Mouse (Mus musculus) forebrain, embryonic 16.5 days (tissue): ENCODE measurements around the gene Chst11. TPM values are rescaled to one million over a fixed set of nuclear protein-coding genes. Genes with fewer than 3 reads are reported as not detected.

Experiments
- ATAC-seq: fragments of 200-750 bp; cut with Nextera tagmentation; 2 replicates; pipeline ENCODE4 v1.8.0; 2017; ENCODE audit warnings: mild to moderate bottlenecking, moderate library complexity
- H3K27ac ChIP-seq: fragments of 300-500 bp; sonication (generic); 2 replicates; pipeline ENCODE4 v1.5.1; 2014; ENCODE audit warnings: low read length, control low read depth
- H3K27me3 ChIP-seq: fragments of 300-500 bp; sonication (generic); replicated peaks from 2 replicates; pipeline ENCODE4 v1.6.1; 2014; ENCODE audit warnings: low read length; ENCODE audit not compliant: control insufficient read depth, insufficient read depth
- H3K36me3 ChIP-seq: fragments of 300-500 bp; sonication (generic); 2 replicates; pipeline ENCODE4 v1.6.1; 2014; ENCODE audit not compliant: control insufficient read depth, insufficient read depth
- H3K4me1 ChIP-seq: fragments of 300-500 bp; sonication (generic); replicated peaks from 2 replicates; pipeline ENCODE4 v1.6.1; 2014; ENCODE audit warnings: low read length; ENCODE audit not compliant: control insufficient read depth, insufficient read depth
- H3K4me2 ChIP-seq: fragments of 300-500 bp; sonication (generic); 2 replicates; pipeline ENCODE4 v1.6.1; 2014; ENCODE audit warnings: mild to moderate bottlenecking, low read length, control low read depth
- H3K4me3 ChIP-seq: fragments of 300-500 bp; sonication (generic); replicated peaks from 2 replicates; pipeline ENCODE4 v1.5.1; 2014; ENCODE audit warnings: mild to moderate bottlenecking, low read length, control low read depth
- H3K9ac ChIP-seq: fragments of 300-500 bp; sonication (generic); replicated peaks from 2 replicates; pipeline ENCODE4 v1.6.1; 2014; ENCODE audit warnings: low read depth, low read length, control low read depth
- H3K9me3 ChIP-seq: fragments of 300-500 bp; sonication (generic); 2 replicates; pipeline ENCODE4 v1.6.1; 2016; ENCODE audit warnings: low read length; ENCODE audit not compliant: control insufficient read depth
- WGBS: fragments of 180-500 bp; shearing (Covaris S2); extraction: QIAGEN DNeasy Blood & Tissue Kit; methylation state at CpG from one replicate; pipeline ENCODE4 v1.1.7; 2014; 5-methylcytosine and 5-hydroxymethylcytosine counted together
- polyA plus RNA-seq: library from polyadenylated mRNA; unstranded; fragments of >200 nt; fragmentation: Nextera tagmentation; extraction: Ambion mirVana; gene quantifications from 2 replicates; pipeline ENCODE4 v1.2.1, GENCODE M21; 2015

Gene Chst11
- polyA plus RNA-seq, 1 experiment from 2014 or later: 3.4 TPM

GRCm38 (mm10) chr10:83140258-83140936, 155.1 kb downstream of the Chst11 start:
- Histone ChIP-seq H3K4me2 (peak overlapping the region; percentile 8; the same call in 1 of the 2 replicates), H3K4me1 (peaks cover 18% of the 10 kb centered on the region; the same call in 1 of the 2 replicates), H3K9me3 (no peaks in the 10 kb centered on the region), H3K27ac (no peak overlapping the region; the same call in 1 of the 2 replicates), H3K36me3 (no peaks in the 10 kb centered on the region), H3K27me3 (no peaks in the 10 kb centered on the region), H3K9ac (no peak overlapping the region), H3K4me3 (no peak overlapping the region)
- peak; percentile 70 for ATAC-seq
- WGBS: 35% methylated on average over 16 of the region's 16 CpGs

- Histone ChIP-seq H3K4me2 (no peak overlapping the region), H3K36me3 (no peaks in the 10 kb centered on the region), H3K4me1 (peaks cover 24% of the 10 kb centered on the region), H3K9me3 (no peaks in the 10 kb centered on the region), H3K4me3 (no peak overlapping the region), H3K27me3 (no peaks in the 10 kb centered on the region), H3K9ac (no peak overlapping the region), H3K27ac (no peak overlapping the region)
- 92% methylated on average over 5 of the region's 5 CpGs for WGBS
- ATAC-seq: no peak
Observed at GRCm38 (mm10) chr10:83141434-83141833, 156.1 kb downstream of the Chst11 start.

- H3K27me3 ChIP-seq: no peaks in the 10 kb centered on the region
- no peaks in the 10 kb centered on the region for H3K9me3 ChIP-seq
- no peak overlapping the region for H3K9ac ChIP-seq
- H3K4me3 ChIP-seq: no peak overlapping the region
- 69% methylated on average over 10 of the region's 10 CpGs for WGBS
- ATAC-seq: peak; percentile 41; the same call in 1 of the 2 replicates
- peaks cover 22% of the 10 kb centered on the region for H3K4me1 ChIP-seq
- H3K4me2 ChIP-seq: no peak overlapping the region
- H3K27ac ChIP-seq: no peak overlapping the region
- H3K36me3 ChIP-seq: no peaks in the 10 kb centered on the region
Observed at GRCm38 (mm10) chr10:83143049-83143448, 157.8 kb downstream of the Chst11 start.

DNA sequence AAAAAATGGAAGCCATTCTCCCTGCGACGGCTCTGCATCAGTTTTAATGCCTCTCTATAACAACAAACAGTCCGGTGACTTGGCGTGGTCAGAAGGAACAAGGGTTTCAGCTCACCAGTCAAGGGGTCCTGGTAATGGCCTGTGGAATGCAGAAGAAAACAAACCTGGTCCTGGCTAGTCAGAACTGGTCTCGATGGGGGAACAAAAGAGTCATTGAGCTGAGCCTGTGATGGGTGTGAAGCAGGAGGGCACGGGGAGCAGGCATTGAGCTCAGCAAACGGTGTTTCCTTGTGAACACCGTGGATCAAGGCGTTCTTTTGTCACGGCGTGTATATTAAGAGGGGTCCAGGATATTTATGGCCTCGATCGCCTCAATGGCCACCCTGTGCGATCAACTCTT, 160.5 kb downstream of the Chst11 start:
- Histone ChIP-seq H3K27me3 (no peaks in the 10 kb centered on the region), H3K9me3 (no peaks in the 10 kb centered on the region), H3K4me2 (no peak overlapping the region), H3K4me3 (no peak overlapping the region), H3K4me1 (peaks cover 23% of the 10 kb centered on the region), H3K36me3 (no peaks in the 10 kb centered on the region), H3K27ac (no peak overlapping the region), H3K9ac (no peak overlapping the region)
- 14% methylated on average over 14 of the region's 14 CpGs for WGBS
- ATAC-seq: no peak

DNA sequence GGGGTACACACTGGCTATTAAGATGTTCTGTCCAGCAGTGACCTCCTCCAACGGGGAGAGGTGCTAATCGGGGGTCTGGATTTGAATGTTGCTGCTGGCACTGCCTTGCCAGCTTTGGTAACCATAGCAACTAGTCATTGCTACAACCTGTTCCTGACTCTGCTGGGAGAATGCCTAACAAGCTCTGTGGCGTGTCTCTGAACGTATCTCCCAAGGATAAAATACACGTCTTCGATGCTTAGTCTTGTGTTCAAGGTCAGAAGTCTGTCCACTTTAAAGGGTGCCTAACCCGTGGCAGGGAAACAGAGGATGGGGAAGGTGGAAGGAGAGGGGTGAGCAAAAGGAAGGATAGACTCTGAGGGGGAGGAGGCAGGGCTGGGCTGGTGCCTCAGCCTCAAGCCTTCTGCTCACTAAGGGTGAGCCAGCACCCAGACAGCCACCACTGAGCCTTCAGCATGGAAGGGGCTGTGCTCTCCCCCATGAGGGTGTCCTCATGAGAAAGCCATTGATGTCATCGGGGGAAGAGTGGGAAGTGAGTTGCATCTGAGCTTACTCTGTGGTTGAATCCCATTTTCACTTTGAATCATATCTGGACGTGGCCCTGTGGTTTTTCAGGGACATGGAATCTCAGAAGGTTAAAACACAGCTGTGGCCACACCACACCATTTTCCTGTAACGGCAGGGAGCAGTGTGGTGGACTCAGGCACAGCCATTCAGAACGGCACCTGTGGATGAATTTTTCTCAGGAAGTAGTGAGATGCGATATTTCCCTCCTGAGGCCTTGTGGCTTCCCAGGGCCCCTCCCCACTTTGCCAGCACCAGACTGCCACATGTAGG, 164.3 kb downstream of the Chst11 start:
- no peaks in the 10 kb centered on the region for H3K27me3 ChIP-seq
- H3K27ac ChIP-seq: no peak overlapping the region
- peaks cover 24% of the 10 kb centered on the region for H3K4me1 ChIP-seq
- H3K4me2 ChIP-seq: no peak overlapping the region
- peak; percentile 70 for ATAC-seq
- H3K36me3 ChIP-seq: no peaks in the 10 kb centered on the region
- H3K9me3 ChIP-seq: no peaks in the 10 kb centered on the region
- no peak overlapping the region for H3K9ac ChIP-seq
- WGBS: 54% methylated on average over 12 of the region's 12 CpGs
- H3K4me3 ChIP-seq: no peak overlapping the region

GRCm38 (mm10) chr10:83150587-83150986, 165.3 kb downstream of the Chst11 start:
- H3K27me3 ChIP-seq: no peaks in the 10 kb centered on the region
- WGBS: 75% methylated on average over 7 of the region's 7 CpGs
- H3K9ac ChIP-seq: no peak overlapping the region
- no peaks in the 10 kb centered on the region for H3K36me3 ChIP-seq
- H3K4me1 ChIP-seq: peaks cover 24% of the 10 kb centered on the region
- H3K9me3 ChIP-seq: no peaks in the 10 kb centered on the region
- ATAC-seq: peak; percentile 34; the same call in 1 of the 2 replicates
- H3K4me3 ChIP-seq: no peak overlapping the region
- H3K27ac ChIP-seq: no peak overlapping the region
- no peak overlapping the region for H3K4me2 ChIP-seq

GRCm38 (mm10) chr10:83151362-83151761, 166.1 kb downstream of the Chst11 start:
- no peaks in the 10 kb centered on the region for H3K36me3 ChIP-seq
- no peak overlapping the region for H3K27ac ChIP-seq
- H3K9me3 ChIP-seq: no peaks in the 10 kb centered on the region
- H3K9ac ChIP-seq: no peak overlapping the region
- no peak overlapping the region for H3K4me3 ChIP-seq
- WGBS: 58% methylated on average over 6 of the region's 6 CpGs
- H3K4me1 ChIP-seq: peaks cover 18% of the 10 kb centered on the region
- peak; percentile 18; the same call in 1 of the 2 replicates for ATAC-seq
- H3K27me3 ChIP-seq: no peaks in the 10 kb centered on the region
- no peak overlapping the region for H3K4me2 ChIP-seq

- Histone ChIP-seq H3K36me3 (no peaks in the 10 kb centered on the region), H3K9ac (no peak overlapping the region), H3K27ac (no peak overlapping the region), H3K27me3 (no peaks in the 10 kb centered on the region), H3K4me2 (no peak overlapping the region), H3K4me1 (peaks cover 18% of the 10 kb centered on the region), H3K9me3 (no peaks in the 10 kb centered on the region), H3K4me3 (no peak overlapping the region)
- WGBS: 73% methylated on average over 16 of the region's 16 CpGs
- no peak for ATAC-seq
Observed at GRCm38 (mm10) chr10:83151896-83152685, 166.8 kb downstream of the Chst11 start.

DNA sequence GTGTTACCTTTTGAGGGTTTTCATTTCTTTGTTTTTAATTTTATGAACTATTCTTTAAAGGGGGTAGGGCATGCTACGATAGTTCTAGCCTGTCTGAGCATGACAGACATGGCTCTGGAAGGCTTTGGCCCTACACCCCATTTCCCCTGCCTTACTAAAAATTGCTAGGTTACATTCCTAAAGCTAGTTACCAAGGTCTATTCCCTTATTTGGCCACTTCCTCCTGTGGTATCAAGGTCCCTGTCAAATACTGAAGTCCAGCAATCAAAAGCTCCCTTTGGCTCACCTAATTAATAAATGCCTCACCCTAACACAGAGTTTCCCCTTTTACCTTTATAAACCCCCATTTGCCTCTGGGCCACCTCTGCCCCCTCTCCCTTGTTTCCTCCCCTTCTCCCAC, 167.4 kb downstream of the Chst11 start:
- Histone ChIP-seq H3K4me3 (no peak overlapping the region), H3K27me3 (no peaks in the 10 kb centered on the region), H3K36me3 (no peaks in the 10 kb centered on the region), H3K4me2 (no peak overlapping the region), H3K9ac (no peak overlapping the region), H3K4me1 (peaks cover 18% of the 10 kb centered on the region), H3K27ac (no peak overlapping the region), H3K9me3 (no peaks in the 10 kb centered on the region)
- WGBS: 96% methylated on average over 1 of the region's 1 CpGs
- no peak for ATAC-seq
